Mouse (Mus musculus) limb, embryonic 15.5 days (tissue): ENCODE results near the gene Cdc25a. TPM values are rescaled to one million over a fixed set of nuclear protein-coding genes. Genes with fewer than 3 reads are reported as not detected.

ENCODE experiments used
- ATAC-seq: fragments of 200-750 bp; cut with Nextera tagmentation; 2 replicates; pipeline ENCODE4 v1.8.0; 2017; ENCODE audit warnings: low read depth, moderate TSS enrichment; ENCODE audit not compliant: insufficient number of reproducible peaks, low FRiP score, low TSS enrichment
- H3K27ac ChIP-seq: fragments of 300-500 bp; sonication (generic); 2 replicates; pipeline ENCODE4 v1.5.1; 2015; ENCODE audit warnings: moderate library complexity, mild to moderate bottlenecking, inconsistent platforms
- H3K27me3 ChIP-seq: fragments of 300-500 bp; sonication (generic); 2 replicates; pipeline ENCODE4 v1.6.1; 2015; ENCODE audit warnings: inconsistent platforms
- H3K36me3 ChIP-seq: fragments of 300-500 bp; sonication (generic); 2 replicates; pipeline ENCODE4 v1.6.1; 2015; ENCODE audit warnings: inconsistent platforms
- H3K4me1 ChIP-seq: fragments of 300-500 bp; sonication (generic); 2 replicates; pipeline ENCODE4 v1.6.1; 2015; ENCODE audit warnings: inconsistent platforms
- H3K4me2 ChIP-seq: fragments of 300-500 bp; sonication (generic); 2 replicates; pipeline ENCODE4 v1.6.1; 2015; ENCODE audit warnings: mild to moderate bottlenecking, inconsistent platforms
- H3K4me3 ChIP-seq: fragments of 300-500 bp; sonication (generic); 2 replicates; pipeline ENCODE4 v1.5.1; 2015; ENCODE audit warnings: mild to moderate bottlenecking, inconsistent platforms
- H3K9ac ChIP-seq: fragments of 300-500 bp; sonication (generic); 2 replicates; pipeline ENCODE4 v1.6.1; 2015; ENCODE audit warnings: inconsistent platforms
- H3K9me3 ChIP-seq: fragments of 300-500 bp; sonication (generic); 2 replicates; pipeline ENCODE4 v1.6.1; 2016; ENCODE audit warnings: inconsistent platforms
- WGBS: fragments of 180-500 bp; shearing (Covaris S2); methylation state at CpG from one replicate; pipeline ENCODE4 v1.1.7; 2015; 5-methylcytosine and 5-hydroxymethylcytosine counted together
- polyA plus RNA-seq: library from polyadenylated mRNA; unstranded; fragments of >200 nt; fragmentation: Nextera tagmentation; extraction: Ambion mirVana; gene quantifications from 2 replicates; pipeline ENCODE4 v1.2.1, GENCODE M21; 2015

The Cdc25a gene
- polyA plus RNA-seq, 1 experiment from 2014 or later: 27.1 TPM

GRCm38 (mm10) chr9:109866218-109866617, 9.2 kb upstream of the Cdc25a start:
- Histone ChIP-seq H3K27me3 (no peaks in the 10 kb centered on the region), H3K36me3 (no peaks in the 10 kb centered on the region), H3K27ac (no peak overlapping the region), H3K4me2 (no peak overlapping the region), H3K4me3 (no peak overlapping the region), H3K9ac (no peak overlapping the region), H3K9me3 (no peaks in the 10 kb centered on the region), H3K4me1 (no peaks in the 10 kb centered on the region)
- 47% methylated on average over 2 of the region's 2 CpGs for WGBS
- ATAC-seq: no peak

GRCm38 (mm10) chr9:109870983-109871572, 4.3 kb upstream of the Cdc25a start:
- Histone ChIP-seq H3K9me3 (no peaks in the 10 kb centered on the region), H3K27me3 (no peaks in the 10 kb centered on the region), H3K27ac (no peak overlapping the region), H3K4me3 (no peak overlapping the region), H3K36me3 (no peaks in the 10 kb centered on the region), H3K9ac (no peak overlapping the region), H3K4me2 (no peak overlapping the region), H3K4me1 (no peaks in the 10 kb centered on the region)
- ATAC-seq: no peak
- 34% methylated on average over 6 of the region's 6 CpGs for WGBS

DNA sequence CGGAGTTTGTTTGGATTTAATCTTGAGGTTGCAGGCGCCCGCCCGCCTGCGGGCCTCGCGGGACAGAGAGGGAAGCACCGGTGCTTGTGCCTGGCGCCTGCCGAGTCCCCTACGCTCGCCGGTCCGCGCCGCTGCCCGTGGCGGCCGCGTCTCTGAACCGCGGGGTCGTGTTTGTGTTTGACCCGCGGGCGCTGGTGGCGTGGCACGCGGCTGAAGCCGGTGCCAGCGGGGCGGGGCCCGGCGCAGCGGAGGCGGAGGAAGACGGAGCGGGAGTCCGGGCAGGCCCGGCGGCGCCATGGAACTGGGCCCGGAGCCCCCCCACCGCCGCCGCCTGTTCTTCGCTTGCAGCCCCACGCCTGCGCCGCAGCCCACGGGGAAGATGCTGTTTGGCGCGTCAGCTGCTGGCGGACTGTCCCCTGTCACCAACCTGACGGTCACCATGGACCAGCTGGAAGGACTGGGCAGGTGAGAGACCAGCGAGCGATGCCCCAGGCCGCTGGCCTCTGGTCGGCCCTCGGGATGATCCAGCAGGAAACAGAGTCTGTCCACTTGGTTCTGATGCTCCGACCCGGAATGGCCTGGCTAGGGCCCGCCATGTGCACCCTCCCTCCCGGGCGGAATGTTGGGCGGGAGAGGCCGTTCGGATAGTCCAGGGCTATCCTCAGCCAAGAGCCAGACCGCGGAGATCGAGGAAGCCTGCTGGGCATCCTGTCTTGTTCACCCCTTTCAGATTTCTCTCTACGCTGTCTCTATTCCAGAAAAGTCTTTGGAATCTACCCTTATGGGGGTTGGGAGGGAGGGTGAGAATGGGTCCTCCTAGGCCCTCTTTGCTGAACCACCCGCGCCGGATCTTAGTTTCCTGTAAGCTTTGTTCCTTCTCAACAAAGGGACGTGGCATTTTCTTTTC, 569 bp downstream of the Cdc25a start:
- Histone ChIP-seq H3K27ac (peak overlapping the region; percentile 94), H3K9me3 (no peaks in the 10 kb centered on the region), H3K4me3 (peak overlapping the region; percentile 93), H3K36me3 (peaks cover 25% of the 10 kb centered on the region), H3K4me1 (peaks cover 12% of the 10 kb centered on the region), H3K4me2 (peak overlapping the region; percentile 70), H3K27me3 (no peaks in the 10 kb centered on the region), H3K9ac (peak overlapping the region; percentile 87)
- under 1% methylated on average over 56 of the region's 76 CpGs for WGBS
- ATAC-seq: peak; percentile 68

- no peak for ATAC-seq
- WGBS: 8% methylated on average over 3 of the region's 3 CpGs
- H3K9me3 ChIP-seq: no peaks in the 10 kb centered on the region
- H3K4me1 ChIP-seq: peaks cover 12% of the 10 kb centered on the region
- no peaks in the 10 kb centered on the region for H3K27me3 ChIP-seq
- peak overlapping the region; percentile 70 for H3K4me2 ChIP-seq
- H3K4me3 ChIP-seq: peak overlapping the region; percentile 93
- H3K27ac ChIP-seq: peak overlapping the region; percentile 94
- H3K36me3 ChIP-seq: peaks cover 34% of the 10 kb centered on the region
- H3K9ac ChIP-seq: peak overlapping the region; percentile 87
Measured at GRCm38 (mm10) chr9:109876756-109877155, 1.4 kb downstream of the Cdc25a start.

DNA sequence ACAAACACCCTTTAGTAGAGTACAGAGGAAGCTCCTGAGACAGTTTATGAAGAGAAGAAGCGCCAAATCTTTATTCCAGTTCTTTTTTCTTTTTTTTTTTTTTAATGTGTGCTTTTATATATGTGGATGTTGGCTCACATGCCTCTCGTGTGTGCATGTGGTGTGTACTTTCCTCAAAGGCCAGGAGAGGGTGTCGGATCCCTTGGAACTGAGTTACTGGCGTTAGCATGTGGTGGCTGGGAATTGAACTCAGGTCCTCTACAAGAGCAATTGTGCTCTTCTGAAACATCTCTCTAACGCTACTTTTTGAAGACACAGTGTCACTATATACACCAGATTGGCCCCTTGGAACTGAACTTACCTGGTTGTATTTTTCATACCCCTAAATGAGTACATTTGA, 2.3 kb downstream of the Cdc25a start:
- Histone ChIP-seq H3K36me3 (peaks cover 43% of the 10 kb centered on the region), H3K4me1 (peaks cover 12% of the 10 kb centered on the region), H3K4me2 (peak overlapping the region; percentile 70), H3K27me3 (no peaks in the 10 kb centered on the region), H3K27ac (no peak overlapping the region), H3K4me3 (peak overlapping the region; percentile 93), H3K9ac (no peak overlapping the region), H3K9me3 (no peaks in the 10 kb centered on the region)
- ATAC-seq: no peak
- WGBS: 76% methylated on average over 5 of the region's 5 CpGs

GRCm38 (mm10) chr9:109879305-109879704, 3.9 kb downstream of the Cdc25a start:
- Histone ChIP-seq H3K9ac (no peak overlapping the region), H3K4me3 (no peak overlapping the region), H3K4me1 (peaks cover 12% of the 10 kb centered on the region), H3K27me3 (no peaks in the 10 kb centered on the region), H3K36me3 (peaks cover 59% of the 10 kb centered on the region), H3K4me2 (no peak overlapping the region), H3K27ac (no peak overlapping the region), H3K9me3 (no peaks in the 10 kb centered on the region)
- 98% methylated on average over 1 of the region's 1 CpGs for WGBS
- ATAC-seq: no peak

DNA sequence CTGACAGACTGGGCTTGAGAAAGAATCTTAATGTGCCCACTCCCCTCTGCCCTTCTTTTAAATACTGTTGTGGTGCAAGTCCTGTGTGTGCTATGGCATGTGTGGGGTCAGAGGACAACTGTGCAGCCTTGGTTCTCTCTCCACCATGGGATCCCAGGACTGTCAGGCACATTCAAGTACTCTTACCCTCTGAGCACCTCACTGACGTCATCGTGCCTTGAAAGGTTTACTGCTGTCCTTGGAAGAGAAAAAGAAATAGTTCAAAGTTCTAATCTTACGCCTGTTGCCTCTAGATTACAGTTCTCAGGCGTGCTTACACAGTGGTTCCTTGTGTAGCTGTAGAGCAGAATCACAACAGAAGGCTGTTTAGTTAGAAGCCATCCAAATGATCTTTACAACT, 10.9 kb downstream of the Cdc25a start:
- no peak overlapping the region for H3K4me3 ChIP-seq
- no peak overlapping the region for H3K9ac ChIP-seq
- peaks cover 98% of the 10 kb centered on the region for H3K36me3 ChIP-seq
- no peak for ATAC-seq
- H3K4me1 ChIP-seq: no peaks in the 10 kb centered on the region
- 72% methylated on average over 4 of the region's 4 CpGs for WGBS
- H3K27ac ChIP-seq: no peak overlapping the region
- no peaks in the 10 kb centered on the region for H3K27me3 ChIP-seq
- no peaks in the 10 kb centered on the region for H3K9me3 ChIP-seq
- H3K4me2 ChIP-seq: no peak overlapping the region

GRCm38 (mm10) chr9:109887321-109887720, 11.9 kb downstream of the Cdc25a start:
- Histone ChIP-seq H3K9me3 (no peaks in the 10 kb centered on the region), H3K27ac (no peak overlapping the region), H3K9ac (no peak overlapping the region), H3K4me2 (no peak overlapping the region), H3K4me1 (no peaks in the 10 kb centered on the region), H3K4me3 (no peak overlapping the region), H3K36me3 (peaks cover 98% of the 10 kb centered on the region), H3K27me3 (no peaks in the 10 kb centered on the region)
- WGBS: 86% methylated on average over 5 of the region's 5 CpGs
- ATAC-seq: no peak

DNA sequence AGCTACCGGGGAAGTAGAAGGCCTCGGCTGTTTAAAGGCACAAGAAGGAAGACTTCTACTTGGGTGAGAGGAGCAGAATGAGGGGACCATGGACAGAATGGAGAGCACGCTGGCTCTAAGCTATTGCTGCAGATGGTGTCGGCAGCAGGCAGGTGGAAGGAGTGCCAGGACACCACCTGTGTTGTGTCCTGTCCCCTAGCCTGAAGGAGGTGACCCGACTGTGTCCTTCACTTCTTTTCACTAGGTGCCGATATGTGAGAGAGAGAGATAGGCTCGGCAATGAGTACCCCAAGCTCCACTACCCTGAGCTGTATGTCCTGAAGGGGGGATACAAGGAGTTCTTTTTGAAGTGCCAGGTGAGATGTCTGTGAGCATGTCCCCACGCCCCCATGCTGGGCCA, 16.1 kb downstream of the Cdc25a start:
- no peak overlapping the region for H3K27ac ChIP-seq
- peaks cover 75% of the 10 kb centered on the region for H3K36me3 ChIP-seq
- WGBS: 86% methylated on average over 8 of the region's 8 CpGs
- no peak overlapping the region for H3K4me3 ChIP-seq
- peaks cover 7% of the 10 kb centered on the region; the same call in 1 of the 2 replicates for H3K4me1 ChIP-seq
- no peak for ATAC-seq
- H3K27me3 ChIP-seq: no peaks in the 10 kb centered on the region
- H3K4me2 ChIP-seq: no peak overlapping the region
- no peaks in the 10 kb centered on the region for H3K9me3 ChIP-seq
- H3K9ac ChIP-seq: no peak overlapping the region

DNA sequence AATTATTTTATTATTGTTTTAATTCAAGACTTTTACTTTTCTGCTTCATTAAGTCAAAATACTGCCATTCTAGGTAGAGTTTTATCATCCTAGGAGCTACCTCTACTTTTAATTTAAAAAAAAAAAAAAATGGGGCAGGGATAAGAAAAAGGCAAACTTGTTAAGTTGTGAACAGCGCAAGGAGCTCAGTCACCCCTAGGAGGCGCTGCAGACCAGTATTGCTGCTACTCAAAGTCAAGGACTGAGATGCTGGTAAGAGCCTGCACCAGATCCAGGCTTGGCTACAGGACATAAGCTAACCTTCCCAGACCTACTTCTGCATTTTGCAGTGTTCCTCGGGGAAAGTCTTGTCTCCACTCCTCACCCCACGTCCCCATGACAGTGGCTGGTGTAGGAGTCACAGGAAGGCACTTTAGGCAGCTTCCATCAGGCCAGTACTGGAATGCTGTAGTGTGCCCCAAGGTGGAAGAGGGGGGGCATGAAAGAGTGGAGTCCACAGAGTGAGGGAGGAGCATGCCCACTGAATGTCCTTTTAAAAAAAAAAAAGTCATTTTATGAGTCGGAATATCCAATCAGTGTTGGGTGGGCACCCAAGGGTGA, 17.4 kb downstream of the Cdc25a start:
- Histone ChIP-seq H3K4me3 (no peak overlapping the region), H3K9ac (no peak overlapping the region), H3K27me3 (no peaks in the 10 kb centered on the region), H3K36me3 (peaks cover 64% of the 10 kb centered on the region), H3K9me3 (no peaks in the 10 kb centered on the region), H3K27ac (no peak overlapping the region), H3K4me1 (peaks cover 9% of the 10 kb centered on the region; the same call in 1 of the 2 replicates), H3K4me2 (no peak overlapping the region)
- 66% methylated on average over 5 of the region's 5 CpGs for WGBS
- no peak for ATAC-seq

DNA sequence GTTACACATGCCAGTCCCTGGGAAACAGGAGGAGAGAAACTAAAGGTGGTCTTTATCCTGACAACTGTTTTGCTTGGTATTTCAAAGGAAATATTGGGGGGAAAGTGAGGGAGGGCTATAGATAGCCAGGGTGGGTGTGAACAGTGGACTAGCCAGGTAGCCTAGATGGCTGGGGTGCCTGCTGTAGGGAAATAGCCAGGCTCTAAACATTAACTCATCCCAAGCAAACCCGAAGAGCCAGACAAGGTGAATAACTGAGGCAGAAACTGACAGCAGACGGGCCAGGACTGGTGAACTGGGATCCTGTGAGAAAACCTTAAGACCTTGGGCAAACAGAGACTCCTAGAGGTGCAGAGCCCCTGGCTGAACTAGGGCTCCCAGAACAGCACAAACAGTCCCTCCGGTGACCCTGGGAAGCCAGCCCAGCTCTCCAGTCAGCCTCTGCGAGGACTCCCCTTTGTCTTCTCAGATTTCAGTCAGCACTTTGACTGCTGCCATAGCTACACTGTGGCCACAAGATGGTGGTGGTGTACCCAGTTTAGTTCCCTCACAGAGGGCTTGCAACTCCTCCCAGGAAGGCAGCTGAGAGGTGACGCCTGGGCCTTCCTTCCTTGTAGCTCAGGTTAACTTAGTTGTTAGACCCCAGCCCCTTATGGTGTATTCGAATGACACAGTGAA, 19.2 kb downstream of the Cdc25a start:
- Histone ChIP-seq H3K9ac (no peak overlapping the region), H3K4me3 (no peak overlapping the region), H3K4me1 (peaks cover 11% of the 10 kb centered on the region; the same call in 1 of the 2 replicates), H3K9me3 (no peaks in the 10 kb centered on the region), H3K27me3 (no peaks in the 10 kb centered on the region), H3K4me2 (no peak overlapping the region), H3K36me3 (peaks cover 46% of the 10 kb centered on the region), H3K27ac (peak overlapping the region; percentile 43)
- WGBS: 27% methylated on average over 6 of the region's 6 CpGs
- peak; percentile 68 for ATAC-seq
